Mouse (Mus musculus) G1E-ER4 (cell line): ENCODE results near the gene Nhlrc4. TPM values are rescaled to one million over a fixed set of nuclear protein-coding genes. Genes with fewer than 3 reads are reported as not detected.

Experiments used
- GATA1 ChIP-seq: IDR thresholded peaks from one replicate; pipeline ENCODE4 v1.8.0; 2012; ENCODE audit warnings: low read length, inconsistent platforms
- polyA plus RNA-seq: library from polyadenylated mRNA; stranded (reverse); fragments of >175 nt; gene quantifications from 2 replicates; pipeline ENCODE4 v1.2.3, GENCODE M21; 2012

Gene Nhlrc4
- 0.31 and 0.85 TPM in 2 replicates for polyA plus RNA-seq

DNA sequence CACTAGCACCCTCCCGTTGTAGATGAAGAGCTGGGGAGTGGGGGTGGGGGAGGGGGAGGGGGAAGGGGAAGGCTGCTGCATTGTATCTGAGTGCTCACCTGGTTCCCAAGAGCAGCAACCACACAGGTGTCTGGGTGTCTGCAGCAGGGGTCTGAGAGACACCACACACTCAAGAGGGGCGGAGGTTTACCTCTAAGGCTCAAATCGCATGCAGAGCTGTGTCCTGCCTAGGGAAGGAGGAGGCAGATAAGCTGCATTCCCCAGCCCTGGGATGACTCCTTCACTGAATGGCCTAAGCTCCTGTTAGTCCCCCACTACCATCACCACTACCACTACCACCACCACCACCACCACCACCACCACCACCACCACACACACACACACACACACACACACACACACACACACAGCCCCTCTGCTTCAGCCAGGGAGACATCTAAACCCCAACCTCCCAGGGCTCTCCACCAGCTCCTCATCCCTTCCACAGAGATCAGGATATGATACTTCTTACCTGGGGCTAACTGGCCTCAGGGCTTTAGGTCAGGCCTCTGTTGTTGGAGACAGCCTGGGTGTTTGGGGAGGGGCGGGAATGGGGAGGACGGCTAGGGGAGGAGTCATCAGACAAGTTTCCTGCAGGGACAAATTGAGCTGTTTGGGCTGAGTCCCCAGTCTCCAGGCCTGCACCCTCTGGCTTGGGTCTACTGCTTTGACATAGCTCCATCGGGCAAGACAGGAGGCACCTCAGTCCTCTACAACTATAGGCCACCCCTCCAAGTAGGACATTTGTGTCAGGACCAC, at the start of gene Nhlrc4, which contains the start of gene Pigq:
TSS of gene Nhlrc4 (minus strand) at position 596 of the 798 bp plus-strand sequence.
TSS of gene Pigq (minus strand) at position 571 of the 798 bp plus-strand sequence.
- TF ChIP-seq GATA1: no peak

DNA sequence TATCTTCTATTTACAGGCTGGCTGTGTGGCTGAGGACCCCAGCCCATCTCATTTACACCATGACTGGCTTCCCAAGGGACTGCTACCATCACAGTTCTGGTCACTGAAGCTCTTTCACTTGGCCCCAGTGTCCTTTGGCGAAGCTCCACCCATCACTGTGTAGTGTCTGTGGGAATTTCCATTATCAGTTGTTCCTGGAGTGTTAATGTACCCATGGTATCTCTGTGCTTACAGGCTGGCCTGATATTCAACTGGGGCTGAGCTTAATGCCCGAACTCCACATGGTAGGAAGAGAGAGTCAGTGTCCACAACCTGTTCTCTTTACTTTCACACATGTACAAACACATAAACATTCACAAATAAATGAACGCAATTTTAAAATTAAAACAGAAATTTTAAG, 48.7 kb upstream of the Nhlrc4 start:
- no peak for TF ChIP-seq GATA1

DNA sequence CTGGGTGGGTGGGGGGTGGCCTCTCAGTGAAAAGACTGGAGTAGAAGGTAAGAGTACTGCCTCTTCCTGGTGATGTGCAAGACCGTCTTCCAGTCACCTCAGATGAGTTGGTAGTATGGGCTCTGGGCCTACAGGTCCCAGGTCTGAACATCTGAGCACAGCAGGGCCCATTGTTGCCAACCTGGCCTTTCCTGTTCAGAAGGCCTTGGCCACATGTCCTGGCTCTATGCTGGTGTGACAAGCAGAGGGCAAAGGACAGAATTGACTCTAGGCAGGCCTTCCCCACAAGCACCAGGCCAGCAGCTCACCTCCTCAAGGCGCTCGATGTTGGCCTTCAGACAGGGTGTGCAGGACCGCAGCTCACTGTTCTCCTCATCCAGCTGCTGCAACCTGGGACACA, 47.5 kb upstream of the Nhlrc4 start:
- TF ChIP-seq GATA1: no peak

- no peak for TF ChIP-seq GATA1
Measured at GRCm38 (mm10) chr17:25990331-25990730, 45.6 kb upstream of the Nhlrc4 start.

DNA sequence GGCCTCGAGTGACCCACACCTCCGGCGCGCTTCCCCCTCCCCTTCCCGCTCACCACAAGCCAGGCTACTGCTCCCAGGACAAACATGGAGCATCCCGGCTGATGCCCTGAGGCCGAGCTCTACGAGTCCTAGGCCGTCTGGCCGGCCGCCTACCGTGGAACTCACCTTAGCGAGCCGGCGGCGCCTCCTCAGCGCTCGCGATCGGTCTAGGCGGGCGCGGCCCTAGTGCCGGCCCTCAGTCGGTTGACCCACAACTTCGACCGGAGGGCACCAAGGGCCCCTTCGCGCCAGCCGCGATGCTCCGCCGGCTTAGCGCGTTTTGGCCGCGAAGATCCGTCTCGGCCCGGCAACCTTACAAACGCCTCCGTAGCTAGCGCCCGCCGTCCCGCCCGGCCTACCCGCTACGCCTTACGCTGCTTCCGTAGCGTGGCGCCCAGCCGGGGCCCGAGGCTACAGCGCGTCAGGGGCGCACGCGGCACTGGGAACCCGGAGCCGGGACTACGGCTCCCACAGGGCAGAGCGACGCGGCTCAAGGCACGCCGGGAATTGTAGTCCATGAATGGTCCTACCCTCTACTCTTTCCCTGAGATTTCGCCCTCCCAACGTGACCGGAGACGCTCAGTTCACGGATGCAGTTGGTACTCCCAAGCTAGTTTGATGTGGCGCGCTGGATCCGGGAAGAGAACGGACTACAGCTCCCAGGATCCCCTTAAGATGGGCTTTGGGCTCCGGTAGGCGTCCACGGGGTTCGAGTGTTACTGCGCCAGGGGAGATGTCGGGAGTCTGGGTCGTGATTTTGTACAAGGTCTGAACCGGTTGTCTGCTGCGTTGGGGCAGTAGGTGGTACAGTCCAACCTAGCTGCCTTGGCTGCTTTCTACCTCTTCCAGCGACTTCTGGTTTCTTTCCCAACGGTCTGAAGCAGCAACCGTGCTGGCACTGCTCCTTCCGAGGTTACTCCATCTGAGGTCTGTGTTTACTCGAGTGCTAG, 40.8 kb upstream of the Nhlrc4 start, which contains the start of gene Capn15:
TSS of gene Capn15 (minus strand) at position 491 of the 989 bp plus-strand sequence.
- TF ChIP-seq GATA1: no peak

DNA sequence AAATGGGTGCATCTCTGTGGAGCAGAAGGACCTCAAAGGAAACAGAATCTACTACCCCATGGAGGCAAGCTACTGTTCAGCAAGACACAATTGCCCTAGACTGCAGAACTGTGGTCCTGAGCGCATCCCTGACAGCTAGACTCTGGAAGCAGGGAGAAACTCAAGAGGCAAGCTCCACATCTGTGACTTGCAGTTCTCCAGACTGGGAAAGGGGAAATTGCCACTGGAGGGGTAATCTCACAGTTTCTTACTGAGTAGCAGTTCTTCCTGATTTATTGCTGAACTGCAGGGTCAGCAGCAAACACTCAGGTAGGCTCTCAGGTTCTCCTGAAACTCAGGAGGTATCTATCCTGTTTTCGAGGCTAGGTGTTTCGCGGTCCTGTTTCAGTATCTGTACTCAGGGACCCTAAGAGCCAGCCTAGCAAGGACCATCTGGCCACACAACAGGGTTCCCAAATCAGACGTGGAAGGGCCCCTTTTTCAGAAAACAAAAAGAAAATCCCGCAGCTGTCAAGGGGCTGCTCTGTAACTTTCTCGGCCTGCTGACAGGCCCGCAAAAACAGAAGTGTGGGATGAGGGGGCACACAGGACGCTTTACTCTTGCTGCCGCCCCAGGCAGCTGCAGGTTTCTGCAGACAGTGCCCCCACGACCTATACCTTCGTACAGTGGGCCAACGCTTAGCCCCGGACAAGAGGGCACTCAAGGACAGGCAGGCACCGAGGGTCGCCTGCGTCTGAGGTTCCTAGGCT, 40.0 kb upstream of the Nhlrc4 start:
- no peak for TF ChIP-seq GATA1

GRCm38 (mm10) chr17:25984066-25984465, 39.3 kb upstream of the Nhlrc4 start:
- TF ChIP-seq GATA1: no peak

DNA sequence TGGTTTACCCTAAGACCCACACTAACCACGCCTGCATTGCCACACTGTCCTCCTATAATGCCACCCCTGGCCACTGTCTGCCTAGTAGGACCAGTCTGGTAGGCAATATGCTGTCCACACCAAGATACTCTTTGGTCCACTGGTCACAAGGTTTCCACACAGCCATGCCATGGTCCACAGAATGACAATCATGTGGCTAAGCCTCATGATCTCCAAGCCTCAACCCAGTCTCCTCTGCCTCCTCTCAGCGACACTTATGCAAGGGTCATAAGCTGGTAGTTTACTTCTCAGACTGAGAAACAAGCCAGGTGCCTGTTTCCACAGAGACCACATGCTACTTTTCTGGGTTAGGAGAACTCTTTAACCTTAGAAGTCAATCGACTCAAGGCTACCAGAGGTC, 38.2 kb upstream of the Nhlrc4 start:
- TF ChIP-seq GATA1: no peak

DNA sequence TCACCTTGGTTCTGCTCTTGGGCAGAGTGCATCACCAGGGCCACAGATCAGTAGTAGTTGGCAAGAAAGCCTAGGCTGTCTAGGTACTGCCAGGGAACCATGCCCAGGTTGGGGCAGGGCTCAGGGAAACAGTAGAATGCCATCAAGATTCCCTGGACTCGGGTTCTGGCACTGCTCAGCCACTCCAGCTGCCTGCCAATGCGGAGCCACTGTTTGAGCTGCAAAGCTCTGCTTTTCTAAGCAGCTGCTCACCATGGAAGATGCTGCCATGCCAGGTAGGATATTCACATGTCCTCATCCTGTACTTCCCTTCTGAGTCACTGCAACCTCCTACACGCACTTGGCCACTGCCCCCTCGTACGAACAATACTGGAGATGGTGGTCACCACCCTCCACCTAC, 36.1 kb upstream of the Nhlrc4 start:
- TF ChIP-seq GATA1: no peak

GRCm38 (mm10) chr17:25979829-25980738, 35.3 kb upstream of the Nhlrc4 start:
- no peak for TF ChIP-seq GATA1

- no peak for TF ChIP-seq GATA1
Measured at GRCm38 (mm10) chr17:25970954-25971707, 26.4 kb upstream of the Nhlrc4 start.

- no peak for TF ChIP-seq GATA1
Measured at GRCm38 (mm10) chr17:25970448-25970847, 25.7 kb upstream of the Nhlrc4 start.

- no peak for TF ChIP-seq GATA1
Measured at GRCm38 (mm10) chr17:25968176-25968575, 23.4 kb upstream of the Nhlrc4 start.

GRCm38 (mm10) chr17:25967652-25968051, 22.9 kb upstream of the Nhlrc4 start:
- no peak for TF ChIP-seq GATA1

DNA sequence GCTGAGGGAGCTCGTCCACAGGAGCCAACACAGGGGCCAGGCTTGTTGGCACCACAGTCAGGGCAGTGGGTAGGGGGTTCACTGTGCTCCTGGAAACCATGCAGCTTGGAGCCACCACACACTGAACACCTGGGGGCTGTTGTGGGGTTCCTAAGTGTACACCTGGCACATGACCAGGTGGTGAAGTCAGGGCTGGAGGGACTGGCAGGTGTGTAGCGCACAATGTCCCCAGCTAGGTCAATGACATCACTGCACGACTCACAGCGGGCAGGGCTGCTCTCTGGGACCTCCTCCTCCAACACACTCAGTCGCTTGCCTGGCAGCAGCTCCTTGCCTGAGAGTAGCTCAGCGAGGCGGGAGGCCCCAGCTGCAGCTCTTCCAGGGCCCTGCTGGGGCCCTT, 19.5 kb upstream of the Nhlrc4 start:
- no peak for TF ChIP-seq GATA1
